Mouse (Mus musculus): ENCODE data around the gene Josd1. TPM values are rescaled to one million over a fixed set of nuclear protein-coding genes. Genes with fewer than 3 reads are reported as not detected.

Gene Josd1
- 13.8 and 16.1 TPM in 2 replicates for polyA plus RNA-seq (2014; fragmentation: Nextera tagmentation; extraction: Ambion mirVana)

DNA sequence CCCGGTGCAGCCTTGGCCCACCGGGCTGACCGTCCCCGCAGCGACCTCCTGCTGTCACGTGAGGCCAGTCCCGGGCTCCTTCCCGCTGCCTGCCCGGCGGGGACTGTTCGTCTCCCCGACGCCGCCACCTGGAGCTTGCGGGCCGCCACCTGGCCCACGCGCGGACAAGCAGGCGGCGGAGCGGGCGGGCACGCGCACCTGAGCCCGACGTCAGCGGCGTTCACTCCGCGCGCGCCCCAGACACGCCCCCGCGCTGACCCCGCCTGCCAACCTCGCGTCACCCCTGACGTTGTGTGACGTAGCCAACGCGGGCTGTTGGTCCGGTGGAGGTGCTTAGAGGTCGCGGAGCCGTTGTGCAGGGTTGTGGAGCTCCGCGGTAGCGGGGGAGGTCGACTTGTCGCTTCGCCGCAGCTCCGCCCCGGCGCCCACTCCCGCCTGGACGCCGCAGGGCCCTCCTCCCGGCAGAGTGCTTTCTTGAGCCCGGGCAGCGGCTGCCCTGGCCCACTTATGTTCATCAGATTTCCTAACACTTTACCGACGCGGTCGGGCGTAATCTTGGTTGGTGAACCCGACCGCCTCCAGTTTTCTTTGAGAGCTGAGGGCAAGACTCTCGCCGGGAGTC is at the start of gene Josd1:
TSS of gene Josd1 (minus strand) at position 274 of the 622 bp plus-strand sequence.
- Histone ChIP-seq H3K27me3 (replicated peaks; ENCODE audit: control insufficient read depth, insufficient read depth, low read length) (no peaks in the 10 kb centered on the region), H3K4me1 (replicated peaks; ENCODE audit: control insufficient read depth, insufficient read depth, low read length) (peaks cover 54% of the 10 kb centered on the region), H3K9me3 (ENCODE audit: control insufficient read depth, low read length) (no peaks in the 10 kb centered on the region), H3K27ac (ENCODE audit: low read depth) (peak within 1 kb of the TSS; percentile 91), H3K9ac (ENCODE audit: low read length) (peak within 1 kb of the TSS; percentile 78), H3K4me2 (ENCODE audit: low read length) (peak within 1 kb of the TSS; percentile 73), H3K4me3 (ENCODE audit: low read depth, low read length) (peak within 1 kb of the TSS; percentile 72), H3K36me3 (ENCODE audit: control insufficient read depth, insufficient read depth, low read length) (0 out of 2 replicates have a peak, but pooled peaks cover 3% of the 10 kb centered on the region)
- DNase-seq (ENCODE audit: low spot score), result peak; percentile 99
- peak; percentile 64 for ATAC-seq (replicated peaks; ENCODE audit: low FRiP score, low TSS enrichment, low read depth)
- under 1% methylated on average over 72 of the region's 72 CpGs for WGBS

DNA sequence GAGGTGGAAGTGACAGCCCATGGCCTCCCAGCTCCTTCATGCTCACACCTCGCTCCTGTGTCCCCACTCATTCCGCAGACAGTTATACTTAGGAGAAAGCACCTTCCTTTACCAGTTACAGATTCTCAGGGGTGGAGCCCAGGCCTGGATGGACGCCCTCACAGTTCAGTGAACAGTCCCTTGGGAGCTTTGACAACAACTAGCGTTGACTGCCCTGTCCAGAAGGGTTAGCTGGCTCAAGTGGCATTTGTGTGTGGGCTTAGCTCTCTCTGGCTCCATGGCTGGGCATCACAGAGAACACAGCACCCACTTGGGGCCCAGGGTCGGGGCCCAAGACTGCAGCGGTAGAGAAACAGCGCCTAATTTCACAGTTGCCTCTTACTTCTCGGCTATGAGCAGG is 46.6 kb upstream of the Josd1 start:
- no peak overlapping the region for H3K9ac ChIP-seq (ENCODE audit: low read length)
- no peak overlapping the region for H3K27ac ChIP-seq (ENCODE audit: low read depth)
- 85% methylated on average over 8 of the region's 8 CpGs for WGBS
- peaks cover 83% of the 10 kb centered on the region for H3K36me3 ChIP-seq (ENCODE audit: control insufficient read depth, insufficient read depth, low read length)
- ATAC-seq (replicated peaks; ENCODE audit: low FRiP score, low TSS enrichment, low read depth) (no peak), DNase-seq (ENCODE audit: low spot score) (no peak)
- H3K4me2 ChIP-seq (ENCODE audit: low read length), result no peak overlapping the region
- no peak overlapping the region for H3K4me3 ChIP-seq (ENCODE audit: low read depth, low read length)
- no peaks in the 10 kb centered on the region for H3K9me3 ChIP-seq (ENCODE audit: control insufficient read depth, low read length)
- H3K27me3 ChIP-seq (replicated peaks; ENCODE audit: control insufficient read depth, insufficient read depth, low read length), result no peaks in the 10 kb centered on the region
- no peaks in the 10 kb centered on the region for H3K4me1 ChIP-seq (replicated peaks; ENCODE audit: control insufficient read depth, insufficient read depth, low read length)

DNA sequence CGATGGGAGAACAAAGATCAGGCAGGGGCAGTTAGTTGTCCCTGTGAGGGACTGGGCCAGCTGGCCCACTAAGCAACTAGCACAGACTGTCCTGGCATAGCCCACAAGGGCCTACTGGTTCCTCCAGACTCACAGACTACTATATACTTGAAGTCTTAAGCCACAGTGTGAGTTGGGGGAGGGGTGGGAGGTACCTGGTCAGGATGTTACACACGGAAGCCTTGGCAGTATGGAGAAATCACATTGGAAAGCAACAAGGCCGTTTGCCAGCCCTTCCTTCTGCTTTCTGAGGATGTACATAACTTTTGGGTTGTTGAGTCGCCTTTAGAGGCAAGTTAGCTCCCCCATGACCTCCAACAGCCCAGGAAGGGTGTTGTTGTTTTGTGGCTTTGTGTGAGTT is 45.9 kb upstream of the Josd1 start:
- no peak for ATAC-seq (replicated peaks; ENCODE audit: low FRiP score, low TSS enrichment, low read depth)
- no peak overlapping the region for H3K27ac ChIP-seq (ENCODE audit: low read depth)
- H3K9me3 ChIP-seq (ENCODE audit: control insufficient read depth, low read length), result no peaks in the 10 kb centered on the region
- 74% methylated on average over 4 of the region's 4 CpGs for WGBS
- no peaks in the 10 kb centered on the region for H3K4me1 ChIP-seq (replicated peaks; ENCODE audit: control insufficient read depth, insufficient read depth, low read length)
- no peak overlapping the region for H3K4me3 ChIP-seq (ENCODE audit: low read depth, low read length)
- no peaks in the 10 kb centered on the region for H3K27me3 ChIP-seq (replicated peaks; ENCODE audit: control insufficient read depth, insufficient read depth, low read length)
- no peak for DNase-seq (ENCODE audit: low spot score)
- H3K4me2 ChIP-seq (ENCODE audit: low read length), result no peak overlapping the region
- H3K36me3 ChIP-seq (ENCODE audit: control insufficient read depth, insufficient read depth, low read length), result peaks cover 84% of the 10 kb centered on the region
- no peak overlapping the region for H3K9ac ChIP-seq (ENCODE audit: low read length)

DNA sequence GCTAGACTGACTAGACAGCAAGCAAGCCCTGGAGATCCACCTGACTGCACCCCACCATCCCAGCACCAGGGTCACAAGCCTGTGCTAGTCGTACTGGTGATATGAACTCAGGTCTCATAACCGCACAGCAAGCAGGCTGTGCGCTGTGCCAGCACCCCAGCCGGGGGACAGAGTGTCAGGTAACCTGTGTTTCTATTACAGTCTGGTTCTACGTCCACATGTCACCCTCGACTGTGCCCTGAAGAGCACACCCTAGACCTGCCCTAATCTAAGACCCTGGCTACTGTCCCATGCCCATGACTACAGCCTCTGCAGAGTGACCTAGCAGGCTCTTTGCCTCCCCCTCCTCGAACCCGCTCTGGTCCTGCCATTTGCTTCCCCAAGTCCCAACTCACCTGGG is 45.5 kb upstream of the Josd1 start:
- Histone ChIP-seq H3K27ac (ENCODE audit: low read depth) (no peak overlapping the region), H3K4me1 (replicated peaks; ENCODE audit: control insufficient read depth, insufficient read depth, low read length) (no peaks in the 10 kb centered on the region), H3K9me3 (ENCODE audit: control insufficient read depth, low read length) (no peaks in the 10 kb centered on the region), H3K9ac (ENCODE audit: low read length) (no peak overlapping the region), H3K36me3 (ENCODE audit: control insufficient read depth, insufficient read depth, low read length) (peaks cover 83% of the 10 kb centered on the region), H3K4me3 (ENCODE audit: low read depth, low read length) (no peak overlapping the region), H3K4me2 (ENCODE audit: low read length) (no peak overlapping the region), H3K27me3 (replicated peaks; ENCODE audit: control insufficient read depth, insufficient read depth, low read length) (no peaks in the 10 kb centered on the region)
- 94% methylated on average over 8 of the region's 8 CpGs for WGBS
- ATAC-seq (replicated peaks; ENCODE audit: low FRiP score, low TSS enrichment, low read depth), result no peak
- DNase-seq (ENCODE audit: low spot score), result no peak

DNA sequence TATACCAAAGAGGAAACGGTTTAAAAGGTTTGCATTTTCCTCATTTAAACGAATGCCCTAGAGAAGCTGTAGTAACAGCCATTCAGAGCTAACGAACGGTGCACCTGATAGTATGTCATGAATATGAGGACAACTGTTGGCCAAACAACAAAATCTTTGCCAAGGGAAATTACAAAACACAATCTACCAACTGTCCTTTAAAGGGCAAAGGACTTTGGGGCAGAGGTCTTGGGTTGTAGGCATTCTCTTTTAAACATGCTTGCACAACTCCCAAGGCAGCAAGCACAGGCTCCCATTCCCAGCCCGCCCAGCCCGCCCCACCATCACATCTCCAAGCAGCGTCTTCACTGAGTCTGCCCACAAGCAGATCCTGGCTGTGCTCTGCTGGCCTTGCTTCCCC is 43.8 kb upstream of the Josd1 start:
- Histone ChIP-seq H3K27me3 (replicated peaks; ENCODE audit: control insufficient read depth, insufficient read depth, low read length) (no peaks in the 10 kb centered on the region), H3K4me3 (ENCODE audit: low read depth, low read length) (no peak overlapping the region), H3K9ac (ENCODE audit: low read length) (no peak overlapping the region), H3K9me3 (ENCODE audit: control insufficient read depth, low read length) (no peaks in the 10 kb centered on the region), H3K4me1 (replicated peaks; ENCODE audit: control insufficient read depth, insufficient read depth, low read length) (no peaks in the 10 kb centered on the region), H3K4me2 (ENCODE audit: low read length) (no peak overlapping the region), H3K36me3 (ENCODE audit: control insufficient read depth, insufficient read depth, low read length) (peaks cover 83% of the 10 kb centered on the region), H3K27ac (ENCODE audit: low read depth) (no peak overlapping the region)
- ATAC-seq (replicated peaks; ENCODE audit: low FRiP score, low TSS enrichment, low read depth), result no peak
- DNase-seq (ENCODE audit: low spot score), result no peak
- WGBS, result 89% methylated on average over 7 of the region's 7 CpGs

DNA sequence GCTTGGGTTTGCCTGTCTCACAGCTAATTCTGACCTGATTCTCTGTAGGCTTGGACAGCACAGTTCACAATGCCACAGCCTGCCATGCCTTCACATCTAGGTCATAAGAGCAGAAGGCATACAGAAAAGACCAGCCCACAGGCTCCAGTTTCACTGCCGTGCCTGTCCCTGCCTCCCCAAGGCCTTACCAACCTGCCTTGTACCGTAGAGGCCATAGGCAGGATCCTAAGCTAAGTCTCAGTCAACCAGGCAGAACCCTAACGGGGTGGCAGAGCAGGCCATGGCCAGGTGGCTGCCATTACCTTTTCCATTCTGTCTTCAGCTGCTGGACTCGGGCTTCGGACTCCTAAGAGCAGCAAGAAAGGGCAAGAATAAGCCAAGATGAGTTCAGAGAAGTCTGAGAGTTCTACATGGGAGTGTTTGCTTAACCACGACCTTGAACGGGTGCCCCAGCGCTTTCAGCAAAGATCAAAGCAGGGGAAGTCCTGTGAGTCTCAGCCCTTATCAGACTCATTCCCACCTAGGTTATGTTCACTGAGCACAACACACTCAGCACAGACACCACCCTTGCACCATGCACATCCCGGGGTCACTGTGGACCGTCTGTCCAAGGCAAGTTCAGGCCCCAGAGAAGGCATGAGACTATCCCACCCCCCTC is 41.1 kb upstream of the Josd1 start:
- Histone ChIP-seq H3K27ac (ENCODE audit: low read depth) (no peak overlapping the region), H3K4me1 (replicated peaks; ENCODE audit: control insufficient read depth, insufficient read depth, low read length) (no peaks in the 10 kb centered on the region), H3K4me3 (ENCODE audit: low read depth, low read length) (no peak overlapping the region), H3K9me3 (ENCODE audit: control insufficient read depth, low read length) (no peaks in the 10 kb centered on the region), H3K36me3 (ENCODE audit: control insufficient read depth, insufficient read depth, low read length) (peaks cover 85% of the 10 kb centered on the region), H3K4me2 (ENCODE audit: low read length) (no peak overlapping the region), H3K9ac (ENCODE audit: low read length) (no peak overlapping the region), H3K27me3 (replicated peaks; ENCODE audit: control insufficient read depth, insufficient read depth, low read length) (no peaks in the 10 kb centered on the region)
- ATAC-seq (replicated peaks; ENCODE audit: low FRiP score, low TSS enrichment, low read depth) (no peak), DNase-seq (ENCODE audit: low spot score) (no peak)
- WGBS, result 72% methylated on average over 10 of the region's 10 CpGs

DNA sequence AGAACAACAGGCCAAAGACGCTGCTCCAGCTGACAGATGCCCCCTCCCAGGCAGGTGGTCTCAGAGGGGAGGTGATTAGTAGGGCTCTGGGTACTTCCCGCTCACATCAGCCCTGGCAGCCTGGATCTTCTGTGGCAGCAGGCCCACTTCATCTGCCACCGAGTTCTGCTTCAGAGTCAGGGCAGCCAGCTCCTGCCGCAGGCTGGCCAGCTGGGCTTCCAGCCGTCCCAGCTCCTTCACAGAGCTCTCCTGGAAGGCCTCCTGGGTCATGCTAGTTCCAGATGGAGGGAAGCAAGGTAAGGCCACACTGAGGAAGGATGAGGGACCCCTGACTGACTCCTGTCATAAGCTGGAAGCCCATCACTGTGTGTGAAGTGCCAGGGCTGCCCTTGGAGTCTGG is 40.6 kb upstream of the Josd1 start:
- H3K4me2 ChIP-seq (ENCODE audit: low read length), result no peak overlapping the region
- H3K9me3 ChIP-seq (ENCODE audit: control insufficient read depth, low read length), result no peaks in the 10 kb centered on the region
- H3K4me1 ChIP-seq (replicated peaks; ENCODE audit: control insufficient read depth, insufficient read depth, low read length), result no peaks in the 10 kb centered on the region
- peaks cover 79% of the 10 kb centered on the region for H3K36me3 ChIP-seq (ENCODE audit: control insufficient read depth, insufficient read depth, low read length)
- no peak overlapping the region for H3K27ac ChIP-seq (ENCODE audit: low read depth)
- no peaks in the 10 kb centered on the region for H3K27me3 ChIP-seq (replicated peaks; ENCODE audit: control insufficient read depth, insufficient read depth, low read length)
- DNase-seq (ENCODE audit: low spot score), result no peak
- no peak overlapping the region for H3K9ac ChIP-seq (ENCODE audit: low read length)
- H3K4me3 ChIP-seq (ENCODE audit: low read depth, low read length), result no peak overlapping the region
- no peak for ATAC-seq (replicated peaks; ENCODE audit: low FRiP score, low TSS enrichment, low read depth)
- 72% methylated on average over 5 of the region's 5 CpGs for WGBS

DNA sequence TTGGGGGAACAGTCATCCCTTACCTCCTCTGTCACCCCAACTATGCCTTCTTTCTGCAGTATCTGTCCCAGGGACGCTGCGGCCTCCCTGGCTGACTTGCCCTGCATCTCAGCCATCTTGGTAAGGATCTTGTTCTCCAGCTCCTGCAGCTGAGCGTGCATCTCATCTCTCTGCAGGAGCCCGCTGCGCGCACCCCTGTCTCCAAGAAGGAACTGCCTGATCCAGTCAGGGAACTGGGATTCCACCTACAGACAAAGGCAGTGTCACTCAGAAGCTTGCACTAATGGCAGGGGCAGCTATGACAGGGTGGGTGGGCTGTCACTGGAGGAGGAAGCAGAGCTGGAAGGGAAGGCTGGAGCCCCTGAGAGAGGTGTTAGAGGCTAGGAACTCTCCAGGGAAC is 40.1 kb upstream of the Josd1 start:
- Histone ChIP-seq H3K27ac (ENCODE audit: low read depth) (no peak overlapping the region), H3K4me3 (ENCODE audit: low read depth, low read length) (no peak overlapping the region), H3K9me3 (ENCODE audit: control insufficient read depth, low read length) (no peaks in the 10 kb centered on the region), H3K9ac (ENCODE audit: low read length) (no peak overlapping the region), H3K36me3 (ENCODE audit: control insufficient read depth, insufficient read depth, low read length) (peaks cover 75% of the 10 kb centered on the region), H3K27me3 (replicated peaks; ENCODE audit: control insufficient read depth, insufficient read depth, low read length) (no peaks in the 10 kb centered on the region), H3K4me1 (replicated peaks; ENCODE audit: control insufficient read depth, insufficient read depth, low read length) (no peaks in the 10 kb centered on the region), H3K4me2 (ENCODE audit: low read length) (no peak overlapping the region)
- ATAC-seq (replicated peaks; ENCODE audit: low FRiP score, low TSS enrichment, low read depth), result no peak
- no peak for DNase-seq (ENCODE audit: low spot score)
- 95% methylated on average over 6 of the region's 6 CpGs for WGBS

All from intestine, embryonic 14.5 days (tissue).